Mouse (Mus musculus) frontal cortex, adult (tissue): ENCODE data around the gene Snx29.
"Not testable (repeated sequence)": the region's sequence is repeated elsewhere in the genome, so short reads cannot be mapped to it uniquely, and the experiment has no call there.

Experiments used
- ATAC-seq: cut with Nextera tagmentation; 2 replicates; pipeline ENCODE4 v1.9.2; 2017; ENCODE audit warnings: mild to moderate bottlenecking, moderate library complexity, mixed read lengths; ENCODE audit not compliant: low TSS enrichment

The Snx29 gene

DNA sequence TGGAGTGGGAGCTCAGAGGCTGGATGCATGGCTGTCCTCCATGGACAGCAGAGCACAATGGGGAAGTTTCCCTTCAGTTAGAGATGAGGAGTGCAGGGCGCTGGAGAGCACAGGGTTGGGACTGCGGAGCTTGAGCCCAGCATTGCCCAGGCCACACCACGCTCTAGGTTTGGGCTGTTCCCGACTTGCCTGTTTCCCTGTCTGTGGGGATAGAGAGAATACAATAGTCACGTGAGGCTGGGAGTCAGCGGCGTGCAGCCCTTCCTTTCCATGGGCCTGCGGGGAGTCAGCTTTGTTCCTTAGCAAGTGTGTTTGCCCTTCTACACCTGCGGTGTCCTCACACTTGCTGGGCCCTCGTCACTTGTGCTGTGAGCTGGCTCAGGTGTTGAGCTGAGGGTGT lies 37.2 kb downstream of the Snx29 start:
- ATAC-seq, result no peak

GRCm38 (mm10) chr16:11360576-11360975 lies 37.9 kb downstream of the Snx29 start:
- ATAC-seq, result not testable (repeated sequence)

DNA sequence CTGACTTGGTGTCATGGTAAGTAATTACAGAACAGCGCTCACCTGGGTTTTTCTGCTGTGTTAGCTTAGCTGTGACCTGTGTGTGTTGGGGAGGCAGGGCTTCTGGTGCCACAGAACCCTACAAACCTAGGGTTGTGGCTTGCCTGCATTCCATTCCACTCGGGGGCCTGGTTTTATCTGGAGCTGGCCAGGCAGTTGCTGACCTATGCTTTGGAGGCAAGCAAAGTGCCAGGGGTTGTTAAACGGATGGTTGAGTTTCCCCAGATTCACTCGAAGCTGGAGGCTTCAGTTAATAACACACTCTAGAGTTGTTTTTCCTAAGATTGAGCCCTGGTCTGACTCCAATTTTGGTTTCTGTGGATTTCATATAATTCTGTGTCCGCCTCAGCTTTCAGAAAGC lies 42.9 kb downstream of the Snx29 start:
- no peak for ATAC-seq

- ATAC-seq, result no peak
Measured at GRCm38 (mm10) chr16:11366851-11367250, 44.1 kb downstream of the Snx29 start.

DNA sequence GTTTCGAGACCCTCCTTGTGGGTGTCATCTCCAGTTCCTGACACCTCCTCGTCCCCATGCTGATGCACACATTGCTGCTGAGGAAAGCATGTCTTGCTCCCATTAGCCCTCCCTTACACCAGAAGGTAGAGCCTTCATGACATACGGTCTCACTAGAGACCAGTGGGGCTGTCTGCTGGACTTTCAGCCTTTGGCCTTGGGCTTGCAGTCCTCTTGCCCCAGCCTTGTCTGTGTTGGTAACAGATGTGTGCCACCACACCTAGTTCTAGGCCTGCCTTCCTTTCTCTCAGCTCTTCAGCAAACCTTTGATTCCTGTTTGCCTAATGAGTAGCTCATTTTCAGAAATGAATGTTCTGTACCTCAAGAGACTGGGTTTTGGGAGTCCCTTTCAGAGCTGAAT lies 45.7 kb downstream of the Snx29 start:
- ATAC-seq, result no peak

- ATAC-seq, result no peak
Measured at GRCm38 (mm10) chr16:11369162-11369561, 46.5 kb downstream of the Snx29 start.

DNA sequence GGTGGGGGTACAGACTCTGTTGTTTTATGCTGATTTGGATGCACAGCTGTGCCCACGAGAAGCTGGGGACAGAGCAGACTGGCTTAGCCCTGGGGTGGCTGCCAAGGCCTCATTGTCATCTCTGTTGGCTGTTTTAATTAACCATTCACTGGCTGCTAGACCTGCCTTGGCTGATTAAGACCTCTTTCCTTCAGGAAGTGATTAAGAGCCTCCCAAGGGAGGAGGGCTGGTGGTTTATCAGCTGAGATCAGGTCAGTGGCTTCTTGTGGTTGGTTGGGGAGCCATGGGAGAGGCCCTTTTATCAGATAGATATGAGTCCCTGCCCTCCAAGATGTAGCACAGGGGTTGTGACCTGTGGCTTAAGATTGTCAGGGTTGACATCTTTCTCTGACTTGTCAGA lies 46.9 kb downstream of the Snx29 start:
- ATAC-seq, result no peak

DNA sequence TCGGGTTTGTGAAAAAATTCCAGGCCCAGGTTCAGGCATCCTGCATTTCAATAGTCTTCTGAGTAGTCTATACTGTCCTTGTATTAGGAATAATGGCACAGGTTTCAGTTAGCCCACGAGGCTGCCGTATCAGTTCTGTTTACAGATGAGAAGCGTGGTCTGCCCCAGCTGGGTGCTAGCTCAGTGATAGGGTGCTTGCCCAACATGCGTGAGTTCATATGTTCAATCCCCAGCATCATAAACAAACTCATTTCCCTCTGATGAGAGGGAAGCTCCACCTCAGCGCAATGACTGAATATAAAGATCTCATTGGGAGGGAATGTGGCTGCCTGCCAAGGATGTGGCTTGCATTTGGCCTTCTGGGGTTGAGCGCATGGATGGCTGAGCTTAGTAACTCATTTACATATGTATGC lies 47.4 kb downstream of the Snx29 start:
- no peak for ATAC-seq

GRCm38 (mm10) chr16:11379264-11379663 lies 56.6 kb downstream of the Snx29 start:
- no peak for ATAC-seq

- peak; percentile 67 for ATAC-seq
Measured at GRCm38 (mm10) chr16:11380038-11380437, 57.3 kb downstream of the Snx29 start.

- no peak for ATAC-seq
Measured at GRCm38 (mm10) chr16:11380871-11381270, 58.2 kb downstream of the Snx29 start.

GRCm38 (mm10) chr16:11384361-11384760 lies 61.7 kb downstream of the Snx29 start:
- no peak for ATAC-seq

DNA sequence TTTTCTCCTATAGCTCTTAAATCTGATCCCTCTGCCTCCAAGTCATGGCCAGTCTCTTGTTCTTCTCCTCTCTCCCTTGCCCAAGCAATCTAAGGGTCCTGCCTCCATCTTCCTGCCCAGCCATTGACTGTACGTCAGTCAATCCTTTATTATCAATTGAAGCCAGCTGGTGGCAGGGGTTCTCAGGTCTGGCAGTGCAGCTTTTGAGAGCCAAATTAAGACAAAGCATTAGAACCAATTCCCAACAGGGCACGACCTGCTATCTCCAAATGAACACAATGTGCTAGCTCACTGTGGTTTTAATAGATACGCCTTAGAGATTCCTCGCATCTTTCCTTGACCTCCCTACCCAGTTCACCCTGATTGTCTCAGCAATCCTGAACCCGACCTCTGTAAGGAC lies 62.4 kb downstream of the Snx29 start:
- ATAC-seq, result no peak

DNA sequence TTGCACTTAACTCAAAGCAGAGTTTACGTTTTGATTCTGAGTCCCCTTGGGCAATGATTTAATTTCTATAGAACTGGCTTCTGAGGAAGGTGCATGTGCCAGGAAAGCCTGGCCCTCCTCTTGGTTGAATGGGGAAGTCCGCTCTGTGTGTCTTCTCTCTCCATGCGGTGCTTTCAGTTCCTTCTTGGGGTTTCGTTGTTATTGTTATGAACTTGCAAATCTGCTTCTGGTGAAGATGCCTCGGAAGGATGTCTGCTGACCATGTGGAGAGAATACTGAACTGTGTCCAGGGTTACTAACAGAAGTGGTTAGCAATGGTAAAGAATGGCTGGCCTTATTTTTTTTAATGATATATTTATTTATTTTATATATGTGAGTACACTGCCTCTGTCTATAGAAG lies 63.1 kb downstream of the Snx29 start:
- no peak for ATAC-seq

DNA sequence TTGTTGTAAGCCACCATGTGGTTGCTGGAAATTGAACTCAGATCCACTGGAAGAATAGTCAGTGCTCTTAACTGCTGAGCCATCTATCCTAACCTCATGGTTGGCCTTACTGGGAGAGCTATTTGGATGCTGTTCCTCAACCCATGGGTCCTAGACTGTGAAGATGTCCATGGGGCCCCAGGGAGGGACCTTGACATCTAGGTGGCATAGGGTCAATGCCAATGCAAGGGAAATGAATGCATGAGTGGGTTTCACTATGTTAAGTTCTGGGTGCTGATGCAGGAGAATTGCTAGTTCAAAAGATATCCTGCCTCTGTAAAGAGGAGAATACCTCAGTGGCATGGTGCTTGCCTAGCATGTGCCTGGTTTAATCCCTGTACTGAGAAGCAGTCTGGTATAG lies 63.5 kb downstream of the Snx29 start:
- ATAC-seq, result no peak

DNA sequence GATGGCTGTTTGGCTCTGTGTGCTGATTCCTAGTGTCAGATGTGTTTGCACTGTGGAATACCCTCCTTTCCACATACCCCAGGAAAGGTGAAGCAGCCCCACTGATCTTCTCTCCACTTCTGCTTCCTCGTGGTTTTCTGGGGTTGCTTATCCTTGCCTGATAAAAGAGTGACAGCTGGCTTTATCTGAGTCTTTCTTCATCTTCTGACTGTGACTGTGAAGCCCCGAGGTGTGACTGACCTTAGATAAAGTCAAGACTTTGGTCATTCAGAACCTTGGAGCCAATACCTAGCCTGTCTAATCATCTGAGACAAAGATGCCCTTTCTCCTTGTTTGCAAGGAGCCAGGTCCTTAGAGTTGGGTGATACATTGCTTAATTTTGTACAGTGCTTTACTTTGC lies 65.4 kb downstream of the Snx29 start:
- no peak for ATAC-seq

DNA sequence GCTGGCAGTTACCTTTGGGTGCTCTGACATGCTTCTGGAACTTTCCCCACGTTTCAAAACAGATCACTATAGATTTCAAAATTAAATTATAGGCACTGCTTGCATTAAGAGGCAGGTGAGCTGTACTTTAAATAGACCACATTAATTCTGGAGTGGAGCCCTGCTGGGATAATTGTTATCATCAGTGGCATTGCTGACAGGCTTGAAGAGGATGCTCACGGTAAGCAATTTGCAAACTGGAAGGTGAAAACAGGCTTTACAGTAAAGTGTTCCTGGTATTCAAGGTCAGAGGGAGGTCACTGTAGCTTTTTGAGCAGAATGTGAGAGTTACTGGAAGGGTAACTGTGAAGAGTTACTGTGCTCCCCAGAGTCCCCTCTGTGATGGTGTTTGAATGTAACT lies 66.6 kb downstream of the Snx29 start:
- ATAC-seq, result no peak

- no peak for ATAC-seq
Measured at GRCm38 (mm10) chr16:11396570-11396969, 73.9 kb downstream of the Snx29 start.

DNA sequence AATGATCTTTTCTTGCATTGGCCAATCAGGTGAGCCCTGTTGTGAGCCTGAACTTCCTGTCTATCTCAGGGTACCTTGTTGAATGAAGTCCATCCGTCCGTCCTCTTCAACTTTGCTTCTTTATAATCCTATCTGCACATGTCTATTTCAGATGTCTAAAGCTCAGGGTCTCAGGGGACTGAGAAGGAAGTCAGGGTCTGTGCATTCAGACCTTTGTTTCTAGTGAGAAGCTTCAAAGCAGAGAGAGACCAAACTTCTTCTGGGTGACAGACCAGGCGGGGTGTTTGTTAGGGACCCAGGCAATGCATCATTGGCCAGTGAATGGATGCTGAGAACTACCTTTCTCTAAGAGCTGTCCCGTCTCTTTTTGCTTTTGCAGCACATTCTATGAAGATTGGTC lies 76.7 kb downstream of the Snx29 start:
- no peak for ATAC-seq

- ATAC-seq, result no peak
Measured at GRCm38 (mm10) chr16:11399845-11400565, 77.3 kb downstream of the Snx29 start.

GRCm38 (mm10) chr16:11400936-11401335 lies 78.2 kb downstream of the Snx29 start:
- ATAC-seq, result no peak

GRCm38 (mm10) chr16:11405193-11405592 lies 82.5 kb downstream of the Snx29 start:
- no peak for ATAC-seq

DNA sequence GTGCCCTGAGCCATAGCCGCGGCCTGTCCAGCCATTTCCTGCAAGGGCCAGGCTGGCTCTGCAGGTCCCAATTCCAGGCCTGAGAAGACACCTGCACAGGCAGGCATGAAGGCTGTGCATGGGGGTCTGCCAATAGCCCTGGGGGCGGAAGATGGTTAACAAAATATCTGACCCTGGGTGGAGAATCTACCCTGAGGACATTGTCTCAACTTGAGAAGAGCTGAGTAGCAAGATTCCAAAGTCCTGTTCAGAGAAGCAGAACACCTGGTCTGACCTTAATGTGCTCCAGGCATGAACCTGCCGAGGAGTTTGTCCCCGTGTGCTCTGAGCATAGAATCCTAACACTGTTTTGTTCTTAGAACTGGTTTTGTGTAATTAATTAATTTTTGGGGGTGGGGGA lies 83.5 kb downstream of the Snx29 start:
- ATAC-seq, result no peak

DNA sequence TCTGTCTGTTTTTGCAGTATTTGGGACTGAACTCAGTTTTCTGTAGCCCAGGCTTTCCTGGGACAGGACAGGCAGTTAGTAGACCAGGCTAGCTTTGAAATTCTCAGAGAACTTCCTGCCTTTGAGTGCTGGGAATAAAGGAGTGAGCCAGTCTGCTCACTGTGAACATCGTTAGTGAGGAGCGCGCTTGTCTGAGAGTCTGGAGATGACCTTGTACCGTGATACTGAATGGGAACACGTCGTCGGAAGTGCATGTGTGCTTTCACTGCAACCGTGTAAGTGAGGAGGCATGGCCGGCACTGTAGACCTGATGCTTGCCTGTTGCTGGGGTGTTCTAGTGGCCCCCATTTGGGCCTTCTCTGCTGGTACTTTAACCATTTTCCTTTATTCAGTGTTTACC lies 83.9 kb downstream of the Snx29 start:
- ATAC-seq, result no peak
